ENCODE assay signal across 10 mouse cellular contexts in the genomic region with DNA sequence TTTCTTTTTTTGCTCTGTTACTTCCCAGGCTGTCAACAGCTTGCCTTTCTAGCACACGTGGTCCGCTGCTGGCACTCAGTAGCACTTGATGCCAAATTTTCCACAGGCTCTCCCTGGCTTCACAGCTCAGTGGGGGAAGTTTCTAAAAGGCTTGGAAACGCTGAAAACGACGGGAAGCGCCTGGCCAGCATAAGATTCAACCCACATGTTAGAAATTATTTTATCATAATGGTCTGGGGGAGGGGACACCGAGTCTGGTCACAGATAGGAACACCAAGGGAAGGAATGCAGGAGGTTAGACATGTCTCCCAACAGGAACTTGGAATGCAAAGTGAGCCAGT. TPM values are rescaled to one million over a fixed set of nuclear protein-coding genes. Genes with fewer than 3 reads are reported as not detected.
A peak's percentile ranks its signal among the peaks of the same experiment; 100 is the strongest.
DNase-seq lines count a peak whose midpoint lies in the region; ATAC-seq and TF ChIP-seq lines count a peak whose summit lies in the region.
"Had no signal": no experiment of that assay in that cellular context is flagged by ENCODE, and none has a peak within 500 bp of the region (broad histone marks: within the 10 kb centered on the region; RNA-seq: fewer than 3 reads in every experiment).

No protein-coding gene starts in this region.

- no peak overlapping the region for H3K9ac ChIP-seq in hindbrain, postnatal 0 days (replicated peaks; ENCODE audit: low read length)
- no peak overlapping the region for H3K9ac ChIP-seq in hindbrain, embryonic 14.5 days

- no peak for TF ChIP-seq CTCF in hindbrain, postnatal 0 days (IDR thresholded peaks at IDR 0.05; ENCODE audit: low read depth)

- 0 out of 2 replicates have a peak, but pooled peaks cover 4% of the 10 kb centered on the region for H3K4me1 ChIP-seq in hindbrain, postnatal 0 days (ENCODE audit: insufficient read depth, low read length)
- H3K4me1 ChIP-seq in hindbrain, embryonic 14.5 days (replicated peaks; ENCODE audit: control insufficient read depth, insufficient read depth, low read length): peaks cover 11% of the 10 kb centered on the region; the same call in 1 of the 2 replicates

- peak; percentile 67; the same call in 1 of the 2 replicates for ATAC-seq in hindbrain, postnatal 0 days
- no peak; the same call in 1 of the 2 replicates for ATAC-seq in hindbrain, embryonic 14.5 days (ENCODE audit: low FRiP score)
- ATAC-seq in megakaryocyte-erythroid progenitor cell, adult 5-6 weeks (replicated peaks; ENCODE audit: low FRiP score, low TSS enrichment, poor library complexity, severe bottlenecking): no peak

- 0 out of 2 replicates have a peak overlapping the region, but pooled peaks have one; percentile 8 for H3K4me2 ChIP-seq in hindbrain, postnatal 0 days (ENCODE audit: low read depth, low read length)
- H3K4me2 ChIP-seq in hindbrain, embryonic 14.5 days (replicated peaks): no peak overlapping the region

- DNase-seq in hindbrain, postnatal 0 days (ENCODE audit: low spot score): peak; percentile 77
- no peak for DNase-seq in hindbrain, embryonic 14.5 days (ENCODE audit: low spot score)
- peak; percentile 37 for DNase-seq in cerebellum, adult 9-10 months
- DNase-seq in heart, postnatal 10 days: peak; percentile 28 to 42
- peak; percentile 47 to 48 for DNase-seq in left cerebral cortex, postnatal 36 days (ENCODE audit: low spot score in 2 of 2)
- DNase-seq in ovary, postnatal 36 days (ENCODE audit: low spot score): no peak
- DNase-seq in adrenal gland, adult 8-10 months: no peak

- H3K27ac ChIP-seq in hindbrain, postnatal 0 days: peak overlapping the region; percentile 45; the same call in 1 of the 2 replicates
- H3K27ac ChIP-seq in hindbrain, embryonic 14.5 days: no peak overlapping the region
- H3K27ac ChIP-seq: heart, adult 2 months had no signal

- no peaks in the 10 kb centered on the region for H3K27me3 ChIP-seq in hindbrain, postnatal 0 days (ENCODE audit: insufficient read depth, low read length)
- H3K27me3 ChIP-seq in hindbrain, embryonic 14.5 days (ENCODE audit: control insufficient read depth, insufficient read depth, low read length): no peaks in the 10 kb centered on the region

- no peaks in the 10 kb centered on the region for H3K36me3 ChIP-seq in hindbrain, postnatal 0 days (ENCODE audit: insufficient read depth, low read length)
- H3K36me3 ChIP-seq in hindbrain, embryonic 14.5 days (replicated peaks; ENCODE audit: control insufficient read depth, insufficient read depth): no peaks in the 10 kb centered on the region

- WGBS in hindbrain, postnatal 0 days: 16% methylated on average over 7 of the region's 7 CpGs
- WGBS in hindbrain, embryonic 14.5 days: 41% methylated on average over 7 of the region's 7 CpGs

- H3K9me3 ChIP-seq in hindbrain, postnatal 0 days (ENCODE audit: low read length): no peaks in the 10 kb centered on the region
- H3K9me3 ChIP-seq in hindbrain, embryonic 14.5 days (ENCODE audit: control insufficient read depth, low read length): no peaks in the 10 kb centered on the region

- no peak overlapping the region for H3K4me3 ChIP-seq in hindbrain, postnatal 0 days (ENCODE audit: low read length)
- no peak overlapping the region for H3K4me3 ChIP-seq in hindbrain, embryonic 14.5 days (replicated peaks; ENCODE audit: low read length)
- H3K4me3 ChIP-seq: heart, adult 2 months had no signal

- intact Hi-C loops in heart, postnatal 10 days (cut with DNase I): no loop called here
- intact Hi-C loops in left cerebral cortex, postnatal 36 days (cut with DNase I): no loop called here

RNA-seq across cellular contexts. Expression of gene Tmigd1, which starts 10.1 kb away (rescaled TPM):
- 0.26 TPM in 1 of 2 replicates, not detected in the other for total RNA-seq in hindbrain, postnatal 0 days (2014; rRNA removed)
- polyA plus RNA-seq in hindbrain, postnatal 0 days (2015; fragmentation: Nextera tagmentation; extraction: Ambion mirVana): not detected in 2 replicates
- not detected in 2 replicates for polyA plus RNA-seq in hindbrain, embryonic 14.5 days (2014; fragmentation: Nextera tagmentation; extraction: Ambion mirVana)
- total RNA-seq in heart, postnatal 10 days (2021): under 1 TPM; 0.24 to 0.55 TPM
- not detected for total RNA-seq in left cerebral cortex, postnatal 36 days (2021)
- not detected in 2 replicates for total RNA-seq in megakaryocyte-erythroid progenitor cell, adult 5-6 weeks (2014; fragmentation: Nextera tagmentation)
- total RNA-seq in megakaryocyte-erythroid progenitor cell, adult 5-6 weeks (2017): not detected in 2 replicates
- under 1 TPM; 0.34 to 0.66 (median 0.60) TPM for total RNA-seq in adrenal gland, adult 8-10 months (2022)
- total RNA-seq: MEL had no signal

RNA-seq across cellular contexts. Expression of gene Blmh, which starts 12.6 kb away (rescaled TPM):
- total RNA-seq in hindbrain, postnatal 0 days (2014; rRNA removed): 56.4 and 58.8 TPM in 2 replicates
- 123 and 131 TPM in 2 replicates for polyA plus RNA-seq in hindbrain, postnatal 0 days (2015; fragmentation: Nextera tagmentation; extraction: Ambion mirVana)
- 113 and 120 TPM in 2 replicates for polyA plus RNA-seq in hindbrain, embryonic 14.5 days (2014; fragmentation: Nextera tagmentation; extraction: Ambion mirVana)
- 10 to 100 TPM; 54.8 to 64.8 TPM for total RNA-seq in heart, postnatal 10 days (2021)
- 10 to 100 TPM; 58.9 to 60.3 TPM for total RNA-seq in left cerebral cortex, postnatal 36 days (2021)
- total RNA-seq in megakaryocyte-erythroid progenitor cell, adult 5-6 weeks (2014; fragmentation: Nextera tagmentation): 59.7 and 60.5 TPM in 2 replicates
- 178 and 200 TPM in 2 replicates for total RNA-seq in megakaryocyte-erythroid progenitor cell, adult 5-6 weeks (2017)
- total RNA-seq in adrenal gland, adult 8-10 months (2022): 10 to 100 TPM; 39.2 to 45.7 (median 42.8) TPM

Comparison
In these comparisons a context has a peak if more than half of its experiments do, and no peak if none do; other contexts are left out.
1. DNase-seq: peak in hindbrain, postnatal 0 days (single experiment), cerebellum, adult 9-10 months (single experiment), heart, postnatal 10 days (2 of 2) and left cerebral cortex, postnatal 36 days (2 of 2); none in hindbrain, embryonic 14.5 days (single experiment), ovary, postnatal 36 days (single experiment) and adrenal gland, adult 8-10 months (single experiment).